Mouse (Mus musculus) heart, embryonic 10.5 days (tissue): ENCODE data around the gene Fzd2. TPM values are rescaled to one million over a fixed set of nuclear protein-coding genes. Genes with fewer than 3 reads are reported as not detected.

Experiments
- DNase-seq: peaks from one replicate; pipeline ENCODE4 v3.0.0-alpha.2; 2017; ENCODE audit warnings: low spot score
- H3K27ac ChIP-seq: fragments of 300-500 bp; sonication (generic); 2 replicates; pipeline ENCODE4 v1.5.1; 2016; ENCODE audit warnings: mild to moderate bottlenecking
- H3K27me3 ChIP-seq: fragments of 300-500 bp; sonication (generic); 2 replicates; pipeline ENCODE4 v1.6.1; 2016; ENCODE audit warnings: mild to moderate bottlenecking; ENCODE audit not compliant: poor library complexity, insufficient read depth, severe bottlenecking
- H3K36me3 ChIP-seq: fragments of 300-500 bp; sonication (generic); 2 replicates; pipeline ENCODE4 v1.6.1; 2016; ENCODE audit warnings: mild to moderate bottlenecking, moderate library complexity
- H3K4me1 ChIP-seq: fragments of 300-500 bp; sonication (generic); 2 replicates; pipeline ENCODE4 v1.6.1; 2016; ENCODE audit warnings: mild to moderate bottlenecking
- H3K4me3 ChIP-seq: fragments of 300-500 bp; sonication (generic); 2 replicates; pipeline ENCODE4 v1.5.1; 2016; ENCODE audit warnings: mild to moderate bottlenecking, moderate library complexity
- H3K9me3 ChIP-seq: fragments of 300-500 bp; sonication (generic); 2 replicates; pipeline ENCODE4 v1.6.1; 2016; ENCODE audit warnings: mild to moderate bottlenecking, moderate library complexity
- WGBS: fragments of 180-500 bp; shearing (Covaris S2); methylation state at CpG from one replicate; pipeline ENCODE4 v1.1.7; 2016; 5-methylcytosine and 5-hydroxymethylcytosine counted together
- polyA plus RNA-seq: library from polyadenylated mRNA; unstranded; fragments of >200 nt; fragmentation: Nextera tagmentation; extraction: Ambion mirVana; gene quantifications from 2 replicates; pipeline ENCODE4 v1.2.1, GENCODE M21; 2016

Fzd2 gene
- polyA plus RNA-seq, 1 experiment from 2014 or later = 34.5 TPM

DNA sequence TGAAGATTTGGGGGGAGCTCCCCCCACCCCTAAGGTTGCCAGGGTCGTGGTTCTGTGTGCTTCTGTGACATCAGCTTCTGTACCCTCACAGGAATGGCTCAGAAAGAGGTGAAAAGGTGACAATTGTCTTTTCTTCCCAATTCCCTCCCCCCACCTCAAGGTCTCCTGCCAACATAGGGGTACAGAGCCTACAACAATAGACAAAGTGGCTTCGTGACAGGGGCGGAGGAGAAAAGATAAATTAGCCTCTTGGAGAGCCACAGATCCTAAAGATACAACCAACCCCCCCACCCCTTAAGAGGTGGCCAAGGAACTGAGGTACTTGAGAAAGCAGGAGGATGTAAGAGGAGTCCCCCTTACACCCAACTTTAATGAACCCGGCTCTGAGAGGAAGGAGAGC is 4.5 kb downstream of the Fzd2 start:
- Histone ChIP-seq H3K4me3 (peak overlapping the region; percentile 76), H3K36me3 (no peaks in the 10 kb centered on the region), H3K27ac (peak overlapping the region; percentile 68), H3K9me3 (no peaks in the 10 kb centered on the region), H3K4me1 (peaks cover 55% of the 10 kb centered on the region), H3K27me3 (peaks cover 7% of the 10 kb centered on the region; the same call in 1 of the 2 replicates)
- 30% methylated on average over 4 of the region's 4 CpGs for WGBS
- DNase-seq = peak; percentile 50

DNA sequence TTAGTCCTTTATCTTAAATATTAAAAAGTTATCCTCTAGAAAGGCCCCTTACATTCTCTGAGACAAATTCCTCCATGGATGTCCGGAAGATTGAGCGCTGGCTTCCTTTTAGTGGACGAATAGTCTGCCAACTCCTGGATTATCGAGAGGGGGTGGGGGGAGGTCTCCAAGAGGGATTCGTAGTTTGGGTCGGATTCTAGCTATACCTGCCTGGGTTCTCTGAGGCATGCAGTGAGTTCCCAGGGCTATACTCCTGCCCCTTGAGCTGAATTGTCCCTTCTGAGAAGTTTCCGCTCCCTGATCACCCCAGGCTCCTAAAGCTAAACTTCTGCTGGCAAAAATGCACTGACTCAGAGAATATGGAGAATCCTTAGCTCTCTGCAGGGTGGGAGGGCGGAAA is 5.3 kb downstream of the Fzd2 start:
- Histone ChIP-seq H3K27ac (peak overlapping the region; percentile 82; the same call in 1 of the 2 replicates), H3K27me3 (peaks cover 7% of the 10 kb centered on the region; the same call in 1 of the 2 replicates), H3K36me3 (no peaks in the 10 kb centered on the region), H3K4me1 (peaks cover 55% of the 10 kb centered on the region), H3K4me3 (no peak overlapping the region), H3K9me3 (no peaks in the 10 kb centered on the region)
- DNase-seq = no peak
- 58% methylated on average over 8 of the region's 8 CpGs for WGBS

DNA sequence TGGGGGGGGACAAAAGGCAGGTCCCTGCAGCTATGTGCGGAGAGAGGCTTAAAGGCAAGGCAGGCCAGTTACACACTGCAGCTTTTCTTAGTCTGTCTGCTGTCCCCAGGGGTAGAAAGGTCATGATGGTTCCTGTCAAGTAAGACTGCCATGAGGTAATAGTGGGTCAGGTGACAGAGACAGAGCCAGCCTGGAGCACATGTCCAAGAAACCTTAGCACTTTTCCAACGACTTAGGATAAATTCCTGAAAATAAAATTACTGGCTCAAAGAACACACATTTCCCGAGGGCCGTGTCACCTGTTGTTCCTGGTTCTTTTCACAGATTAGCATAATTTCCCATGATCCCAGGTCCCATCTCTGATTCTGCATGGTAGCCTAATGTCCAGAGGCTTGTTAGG is 6.1 kb downstream of the Fzd2 start:
- Histone ChIP-seq H3K4me3 (no peak overlapping the region), H3K27me3 (no peaks in the 10 kb centered on the region), H3K36me3 (no peaks in the 10 kb centered on the region), H3K4me1 (peaks cover 48% of the 10 kb centered on the region), H3K9me3 (no peaks in the 10 kb centered on the region), H3K27ac (peak overlapping the region; percentile 82)
- DNase-seq = no peak
- 36% methylated on average over 4 of the region's 4 CpGs for WGBS

DNA sequence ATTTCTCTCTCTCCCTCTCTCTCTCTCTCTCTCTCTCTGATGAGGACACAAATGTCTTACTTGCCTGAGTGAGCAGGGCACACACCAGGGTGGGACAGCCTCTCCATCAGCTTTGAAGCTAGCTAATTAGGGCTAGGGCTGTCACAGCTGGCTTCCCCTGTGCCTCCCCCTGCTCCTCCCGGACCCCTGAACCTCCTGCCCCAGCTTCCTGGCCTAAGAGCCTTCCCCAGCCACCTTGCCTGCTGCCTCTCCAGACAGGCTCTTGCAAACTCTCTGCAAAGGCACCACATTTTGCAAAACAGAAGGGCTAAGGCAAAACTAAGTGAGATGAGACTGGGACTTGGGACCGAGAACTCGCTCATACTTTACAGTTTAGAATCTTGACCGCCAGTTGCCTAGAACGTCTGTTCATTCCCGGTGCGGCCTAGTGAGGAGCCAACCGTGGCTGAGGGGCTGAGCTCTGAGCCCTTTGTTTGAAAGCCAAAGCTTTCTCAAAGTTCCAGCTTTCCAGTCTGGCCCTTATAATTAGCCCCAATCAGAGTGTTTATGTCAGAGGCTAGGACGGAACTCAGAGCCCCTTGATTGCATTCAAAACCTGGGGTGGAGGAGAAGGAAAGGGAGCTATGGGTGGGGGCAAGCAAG is 6.6 kb downstream of the Fzd2 start:
- WGBS = 21% methylated on average over 9 of the region's 9 CpGs
- peak overlapping the region; percentile 1; the same call in 1 of the 2 replicates for H3K4me3 ChIP-seq
- H3K27ac ChIP-seq = peak overlapping the region; percentile 82
- H3K27me3 ChIP-seq = no peaks in the 10 kb centered on the region
- no peaks in the 10 kb centered on the region for H3K36me3 ChIP-seq
- H3K4me1 ChIP-seq = peaks cover 44% of the 10 kb centered on the region
- H3K9me3 ChIP-seq = no peaks in the 10 kb centered on the region
- no peak for DNase-seq

DNA sequence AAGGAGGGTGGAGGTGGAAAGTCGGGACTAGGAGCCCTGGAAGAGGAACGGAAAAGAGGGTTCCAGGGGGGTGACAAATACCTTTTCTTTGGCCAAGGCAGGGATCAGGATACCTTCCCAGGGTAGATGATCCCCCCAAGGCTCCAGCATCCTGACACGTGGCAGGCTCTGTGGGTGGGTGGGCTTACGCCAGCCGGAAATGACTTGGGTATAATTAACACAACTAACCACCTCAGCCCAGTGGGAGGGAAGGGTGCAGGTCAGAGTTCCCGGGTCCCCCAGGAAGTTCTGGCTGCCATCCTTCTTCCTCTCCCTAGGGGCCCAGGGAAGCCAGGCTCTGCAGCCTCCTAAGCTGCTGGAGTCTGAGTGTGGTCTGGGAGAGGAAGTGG is 7.1 kb downstream of the Fzd2 start:
- DNase-seq = no peak
- Histone ChIP-seq H3K36me3 (no peaks in the 10 kb centered on the region), H3K4me3 (peak overlapping the region; percentile 1; the same call in 1 of the 2 replicates), H3K4me1 (peaks cover 41% of the 10 kb centered on the region), H3K27ac (peak overlapping the region; percentile 82), H3K27me3 (no peaks in the 10 kb centered on the region), H3K9me3 (no peaks in the 10 kb centered on the region)
- 16% methylated on average over 6 of the region's 6 CpGs for WGBS

DNA sequence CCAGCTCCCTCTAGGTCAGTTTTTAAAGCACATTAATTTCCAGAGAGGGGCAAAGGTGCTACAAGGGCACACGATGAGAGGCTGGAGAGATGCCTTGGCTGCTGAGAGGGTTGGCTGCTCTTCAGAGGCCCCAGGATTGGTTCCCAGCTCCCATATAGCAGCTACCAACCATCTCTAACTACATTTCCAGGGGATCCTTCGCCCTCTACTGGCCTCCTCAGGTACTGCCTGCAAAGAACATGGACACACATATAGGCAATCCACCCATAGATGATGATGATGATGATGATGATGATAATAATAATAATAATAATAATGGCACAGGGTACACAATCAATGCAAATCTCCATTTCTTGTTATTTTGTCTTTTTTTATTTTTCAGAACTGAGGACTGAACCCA is 15.3 kb downstream of the Fzd2 start:
- peaks cover 17% of the 10 kb centered on the region for H3K36me3 ChIP-seq
- H3K27me3 ChIP-seq = no peaks in the 10 kb centered on the region
- H3K9me3 ChIP-seq = peaks cover 4% of the 10 kb centered on the region
- H3K4me1 ChIP-seq = peaks cover 17% of the 10 kb centered on the region
- DNase-seq = no peak
- no peak overlapping the region for H3K4me3 ChIP-seq
- H3K27ac ChIP-seq = no peak overlapping the region
- WGBS = 63% methylated on average over 2 of the region's 2 CpGs

DNA sequence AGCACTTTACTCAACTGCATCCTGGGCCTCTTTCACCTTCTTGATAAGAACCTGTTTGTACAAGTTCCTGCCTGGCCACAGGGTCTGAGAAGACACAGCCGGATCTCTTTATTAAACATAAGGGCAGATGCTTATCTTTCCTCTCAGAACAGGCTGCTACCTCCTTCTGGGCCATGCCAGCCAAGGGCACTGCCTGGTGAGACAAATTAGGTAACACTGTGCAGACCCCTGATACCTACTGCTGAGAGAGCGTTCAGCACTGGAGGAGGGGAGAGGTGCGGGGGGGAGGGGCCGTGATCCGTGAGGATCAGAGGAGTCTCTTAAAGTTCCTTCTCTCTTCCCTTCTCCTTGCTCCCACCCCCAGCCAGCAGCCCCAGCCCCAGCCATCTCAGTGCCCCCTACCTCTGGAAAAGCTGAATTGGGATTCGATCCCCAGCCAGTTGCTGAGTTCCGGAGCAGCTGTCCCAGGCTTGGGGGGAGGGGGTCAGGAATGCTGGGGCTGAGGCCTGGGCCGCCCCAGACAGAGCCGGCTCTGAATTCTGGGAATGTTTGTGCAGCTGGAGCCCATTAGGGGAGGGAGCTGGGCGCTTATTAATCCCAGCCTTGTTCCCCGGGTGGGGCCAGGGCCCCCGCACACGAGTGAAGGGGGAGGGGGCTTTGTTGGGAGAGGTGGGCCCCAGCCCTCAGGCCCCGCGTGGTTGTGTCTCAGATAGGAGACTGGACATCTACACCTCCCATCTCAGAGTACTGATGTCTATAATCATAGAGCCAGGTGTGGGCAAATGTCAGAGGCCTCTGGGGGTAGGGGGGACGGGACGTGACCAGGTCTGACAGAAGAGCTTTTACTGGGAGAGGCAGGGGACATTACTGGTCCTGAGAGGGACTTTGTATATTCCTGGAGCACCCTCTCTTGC is 19.9 kb downstream of the Fzd2 start:
- peaks cover 48% of the 10 kb centered on the region for H3K4me1 ChIP-seq
- H3K36me3 ChIP-seq = peaks cover 4% of the 10 kb centered on the region
- no peaks in the 10 kb centered on the region for H3K27me3 ChIP-seq
- H3K4me3 ChIP-seq = peak overlapping the region; percentile 52
- H3K9me3 ChIP-seq = peaks cover 3% of the 10 kb centered on the region
- peak; percentile 87 for DNase-seq
- 4% methylated on average over 17 of the region's 17 CpGs for WGBS
- peak overlapping the region; percentile 92 for H3K27ac ChIP-seq

DNA sequence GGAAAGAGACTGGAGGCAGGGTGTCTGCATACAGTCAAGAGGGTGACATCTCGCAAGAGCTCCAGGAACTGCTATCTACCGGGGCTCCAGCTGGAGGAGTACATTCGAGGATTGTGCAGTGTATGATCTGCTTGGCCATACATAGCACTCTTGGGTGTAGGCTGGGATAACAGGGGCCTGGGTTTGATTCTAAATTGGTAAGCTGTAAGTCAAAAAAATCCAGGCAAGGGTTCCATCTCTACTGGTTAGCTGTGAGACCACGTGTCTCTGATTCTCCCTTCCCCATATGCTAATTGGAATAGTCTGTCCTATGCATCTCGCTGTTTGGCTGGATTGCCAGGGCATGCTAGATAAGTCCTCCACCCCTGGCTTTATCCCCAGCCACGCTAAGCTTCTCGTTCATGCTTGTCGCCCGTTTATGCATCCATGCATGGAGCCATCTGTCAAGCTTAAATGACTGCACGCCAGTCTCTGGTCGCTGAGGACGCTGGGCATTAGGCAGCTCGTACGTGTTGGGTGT is 20.8 kb downstream of the Fzd2 start:
- Histone ChIP-seq H3K36me3 (no peaks in the 10 kb centered on the region), H3K4me3 (peak overlapping the region; percentile 52; the same call in 1 of the 2 replicates), H3K27me3 (no peaks in the 10 kb centered on the region), H3K27ac (peak overlapping the region; percentile 92), H3K4me1 (peaks cover 56% of the 10 kb centered on the region), H3K9me3 (no peaks in the 10 kb centered on the region)
- no peak for DNase-seq
- 39% methylated on average over 14 of the region's 14 CpGs for WGBS

DNA sequence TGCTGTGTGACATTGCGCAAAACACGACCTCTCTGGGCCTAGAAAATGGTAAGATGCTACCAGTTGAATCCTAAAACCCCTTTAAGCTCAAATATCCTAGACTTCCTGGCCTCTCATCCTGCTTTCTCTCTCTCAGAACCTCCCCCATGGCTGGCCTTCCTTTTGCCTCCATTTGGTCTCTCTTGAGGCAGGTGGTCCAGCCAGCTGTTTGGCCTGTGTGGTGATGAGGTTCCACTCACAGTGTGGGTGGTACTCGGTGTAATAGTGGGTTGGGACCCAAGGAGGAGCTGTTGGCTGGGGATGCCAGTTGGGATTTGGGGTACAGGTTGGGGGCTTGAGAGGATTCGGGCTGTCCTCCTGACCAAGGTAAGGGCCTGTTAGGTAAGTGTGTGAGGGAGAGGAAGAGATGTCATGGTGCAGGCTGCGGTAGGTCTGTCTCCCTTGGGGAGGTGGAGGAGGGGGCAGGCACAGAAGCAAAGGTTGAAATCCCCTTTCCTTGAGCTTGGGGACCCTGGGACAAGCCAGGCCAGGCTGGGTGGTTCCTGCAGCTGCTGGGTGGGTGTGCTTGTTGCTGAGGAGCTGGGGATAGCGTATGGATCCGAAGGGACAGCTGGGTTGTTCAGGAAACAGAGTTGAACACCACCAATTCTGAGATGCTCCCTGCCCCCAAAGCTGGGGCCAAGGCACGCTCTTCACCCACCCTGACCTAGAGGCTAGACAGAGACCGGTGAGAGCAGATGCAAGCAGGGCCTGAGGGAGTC is 23.2 kb downstream of the Fzd2 start:
- Histone ChIP-seq H3K4me3 (no peak overlapping the region), H3K9me3 (no peaks in the 10 kb centered on the region), H3K27ac (peak overlapping the region; percentile 56), H3K36me3 (no peaks in the 10 kb centered on the region), H3K27me3 (no peaks in the 10 kb centered on the region), H3K4me1 (peaks cover 80% of the 10 kb centered on the region)
- WGBS = 84% methylated on average over 9 of the region's 9 CpGs
- peak; percentile 71 for DNase-seq

DNA sequence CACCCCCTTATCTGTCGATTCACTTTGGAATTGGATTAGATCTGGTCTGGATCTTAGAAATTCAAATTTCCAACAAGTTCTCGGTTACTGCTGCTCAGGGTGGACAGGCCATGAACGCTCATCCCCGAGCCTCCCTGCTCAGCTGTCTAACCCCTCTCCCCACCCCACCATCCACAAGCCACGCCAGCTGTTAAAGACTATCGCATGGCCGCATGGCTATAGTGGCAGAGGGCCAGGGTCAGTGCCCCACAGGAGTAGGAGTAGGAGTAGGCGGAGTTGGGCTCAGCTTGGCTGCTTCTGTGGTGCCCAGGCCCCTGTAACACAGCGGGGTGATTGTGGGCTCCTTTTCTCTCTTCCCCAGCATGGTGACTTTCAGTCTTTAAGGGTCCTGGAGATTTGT is 24.3 kb downstream of the Fzd2 start:
- 82% methylated on average over 9 of the region's 9 CpGs for WGBS
- Histone ChIP-seq H3K36me3 (no peaks in the 10 kb centered on the region), H3K9me3 (no peaks in the 10 kb centered on the region), H3K4me3 (no peak overlapping the region), H3K27ac (peak overlapping the region; percentile 59; the same call in 1 of the 2 replicates), H3K4me1 (peaks cover 85% of the 10 kb centered on the region), H3K27me3 (no peaks in the 10 kb centered on the region)
- DNase-seq = no peak

DNA sequence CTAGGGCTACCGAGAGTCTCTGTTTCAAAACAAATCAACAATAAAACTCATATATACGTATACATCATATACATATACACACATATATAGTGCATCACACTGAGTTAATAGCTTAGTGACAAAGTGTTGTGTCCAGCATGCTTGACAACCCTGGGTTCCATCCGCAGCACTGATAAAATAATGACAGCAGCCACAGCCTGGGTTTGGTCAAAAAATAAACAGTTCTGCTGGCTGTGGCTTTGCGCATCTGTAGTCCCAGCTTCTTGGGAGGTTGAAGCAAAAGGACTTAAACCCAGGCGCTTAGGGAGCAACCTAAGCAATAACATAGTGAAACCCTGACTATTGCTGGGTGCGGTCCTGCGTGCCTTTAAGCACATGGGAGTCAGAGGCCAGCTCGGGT is 25.2 kb downstream of the Fzd2 start:
- WGBS = 50% methylated on average over 8 of the region's 8 CpGs
- 0 out of 2 replicates have a peak overlapping the region, but pooled peaks have one; percentile 42 for H3K27ac ChIP-seq

DNA sequence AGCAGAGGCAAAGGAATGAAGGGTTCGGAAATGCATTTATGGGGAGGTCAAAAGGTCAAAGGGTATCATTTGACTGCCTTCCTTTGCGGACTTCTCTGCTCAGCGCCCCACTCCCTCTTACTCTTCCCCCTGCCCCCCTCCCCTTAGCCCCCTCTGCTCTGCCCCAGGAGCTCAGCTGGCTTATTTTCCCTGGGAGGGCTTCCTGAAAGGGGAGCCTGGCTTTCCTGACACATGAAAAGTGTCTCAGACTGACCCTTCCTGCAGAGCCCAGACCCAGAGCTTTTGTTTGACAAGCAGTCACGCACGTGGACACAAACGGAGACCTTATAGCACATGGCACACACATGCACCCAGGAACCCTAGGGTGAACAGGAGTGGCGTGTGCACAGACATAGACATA is 26.5 kb downstream of the Fzd2 start:
- Histone ChIP-seq H3K27ac (peak overlapping the region; percentile 81), H3K27me3 (no peaks in the 10 kb centered on the region), H3K36me3 (no peaks in the 10 kb centered on the region), H3K4me3 (no peak overlapping the region; the same call in 1 of the 2 replicates), H3K9me3 (no peaks in the 10 kb centered on the region), H3K4me1 (peaks cover 66% of the 10 kb centered on the region)
- WGBS = 20% methylated on average over 7 of the region's 7 CpGs
- peak; percentile 56 for DNase-seq

More for the DNA sequence above, 25.2 kb downstream of the Fzd2 start:
- H3K4me1 ChIP-seq = peaks cover 79% of the 10 kb centered on the region
- DNase-seq = peak; percentile 66
- H3K9me3 ChIP-seq = no peaks in the 10 kb centered on the region
- no peaks in the 10 kb centered on the region for H3K27me3 ChIP-seq
- no peak overlapping the region for H3K4me3 ChIP-seq
- H3K36me3 ChIP-seq = no peaks in the 10 kb centered on the region
